Mouse (Mus musculus): ENCODE results near the gene Med12l.

- TF ChIP-seq GATA1 (IDR thresholded peaks at IDR 0.05; ENCODE audit: borderline replicate concordance, low read length) (no peak), CTCF (IDR thresholded peaks at IDR 0.05; ENCODE audit: low read depth, low read length) (no peak), POLR2AphosphoS5 (IDR thresholded peaks at IDR 0.05; ENCODE audit: insufficient replicate concordance, low read depth, low read length) (no peak), GATA2 (IDR thresholded peaks at IDR 0.05; ENCODE audit: borderline replicate concordance, low read depth, low read length) (no peak), TAL1 (conservative IDR thresholded peaks at IDR 0.05; ENCODE audit: low read depth, low read length) (no peak)
These were observed 242.4 kb downstream of the Med12l start for GRCm38 (mm10) chr3:59248031-59248430.
